Mouse (Mus musculus) intestine, embryonic 15.5 days (tissue): ENCODE data around the gene Dennd5a. TPM values are rescaled to one million over a fixed set of nuclear protein-coding genes. Genes with fewer than 3 reads are reported as not detected.

Source experiments
- ATAC-seq: fragments of 200-750 bp; cut with Nextera tagmentation; 2 replicates; pipeline ENCODE4 v1.8.0; 2017; ENCODE audit warnings: moderate TSS enrichment, moderate library complexity
- H3K27ac ChIP-seq: fragments of 300-500 bp; sonication (generic); 2 replicates; pipeline ENCODE4 v1.5.1; 2015; ENCODE audit warnings: mild to moderate bottlenecking, inconsistent platforms
- H3K27me3 ChIP-seq: fragments of 300-500 bp; sonication (generic); replicated peaks from 2 replicates; pipeline ENCODE4 v1.6.1; 2015; ENCODE audit warnings: inconsistent platforms
- H3K36me3 ChIP-seq: fragments of 300-500 bp; sonication (generic); 2 replicates; pipeline ENCODE4 v1.6.1; 2015; ENCODE audit warnings: inconsistent platforms
- H3K4me1 ChIP-seq: fragments of 300-500 bp; sonication (generic); replicated peaks from 2 replicates; pipeline ENCODE4 v1.6.1; 2015; ENCODE audit warnings: inconsistent platforms
- H3K4me2 ChIP-seq: fragments of 300-500 bp; sonication (generic); replicated peaks from 2 replicates; pipeline ENCODE4 v1.6.1; 2015; ENCODE audit warnings: mild to moderate bottlenecking, inconsistent platforms
- H3K4me3 ChIP-seq: fragments of 300-500 bp; sonication (generic); replicated peaks from 2 replicates; pipeline ENCODE4 v1.5.1; 2015; ENCODE audit warnings: inconsistent platforms
- H3K9ac ChIP-seq: fragments of 300-500 bp; sonication (generic); 2 replicates; pipeline ENCODE4 v1.6.1; 2015; ENCODE audit warnings: inconsistent platforms
- H3K9me3 ChIP-seq: fragments of 300-500 bp; sonication (generic); 2 replicates; pipeline ENCODE4 v1.6.1; 2016; ENCODE audit warnings: inconsistent platforms
- WGBS: fragments of 180-500 bp; shearing (Covaris S2); methylation state at CpG from one replicate; pipeline ENCODE4 v1.1.7; 2015; 5-methylcytosine and 5-hydroxymethylcytosine counted together
- polyA plus RNA-seq: library from polyadenylated mRNA; unstranded; fragments of >200 nt; fragmentation: Nextera tagmentation; extraction: Ambion mirVana; gene quantifications from 2 replicates; pipeline ENCODE4 v1.2.1, GENCODE M21; 2015

Gene Dennd5a
- polyA plus RNA-seq, 1 experiment from 2014 or later: 24.9 TPM

DNA sequence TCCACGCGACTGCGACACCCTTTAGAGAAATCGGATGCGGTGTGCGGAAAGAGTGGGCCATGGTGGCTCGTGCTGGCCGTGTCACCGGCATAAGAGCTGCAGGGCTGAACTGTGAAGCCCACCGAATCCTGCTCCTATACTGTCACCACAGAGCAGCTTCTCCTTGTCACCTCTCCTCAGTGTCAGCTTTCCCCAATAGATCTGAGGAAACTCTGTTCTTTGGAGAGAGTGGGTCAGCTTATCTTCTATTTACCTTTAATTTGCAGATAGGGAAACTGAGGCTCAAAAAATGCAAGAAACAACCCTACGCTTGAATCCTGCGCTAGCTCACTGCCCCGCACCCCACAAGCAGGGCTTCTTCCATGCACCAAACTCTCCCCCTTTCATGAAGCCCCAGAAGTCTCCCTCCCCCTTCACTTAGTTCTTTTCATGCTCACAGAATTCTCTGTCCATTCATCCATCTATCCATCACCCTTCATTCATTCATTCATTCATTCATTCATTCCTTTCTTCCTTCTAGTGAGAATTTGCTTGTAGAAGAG, 414 bp upstream of the Dennd5a start:
- no peak; the same call in 1 of the 2 replicates for ATAC-seq
- 10% methylated on average over 13 of the region's 13 CpGs for WGBS

DNA sequence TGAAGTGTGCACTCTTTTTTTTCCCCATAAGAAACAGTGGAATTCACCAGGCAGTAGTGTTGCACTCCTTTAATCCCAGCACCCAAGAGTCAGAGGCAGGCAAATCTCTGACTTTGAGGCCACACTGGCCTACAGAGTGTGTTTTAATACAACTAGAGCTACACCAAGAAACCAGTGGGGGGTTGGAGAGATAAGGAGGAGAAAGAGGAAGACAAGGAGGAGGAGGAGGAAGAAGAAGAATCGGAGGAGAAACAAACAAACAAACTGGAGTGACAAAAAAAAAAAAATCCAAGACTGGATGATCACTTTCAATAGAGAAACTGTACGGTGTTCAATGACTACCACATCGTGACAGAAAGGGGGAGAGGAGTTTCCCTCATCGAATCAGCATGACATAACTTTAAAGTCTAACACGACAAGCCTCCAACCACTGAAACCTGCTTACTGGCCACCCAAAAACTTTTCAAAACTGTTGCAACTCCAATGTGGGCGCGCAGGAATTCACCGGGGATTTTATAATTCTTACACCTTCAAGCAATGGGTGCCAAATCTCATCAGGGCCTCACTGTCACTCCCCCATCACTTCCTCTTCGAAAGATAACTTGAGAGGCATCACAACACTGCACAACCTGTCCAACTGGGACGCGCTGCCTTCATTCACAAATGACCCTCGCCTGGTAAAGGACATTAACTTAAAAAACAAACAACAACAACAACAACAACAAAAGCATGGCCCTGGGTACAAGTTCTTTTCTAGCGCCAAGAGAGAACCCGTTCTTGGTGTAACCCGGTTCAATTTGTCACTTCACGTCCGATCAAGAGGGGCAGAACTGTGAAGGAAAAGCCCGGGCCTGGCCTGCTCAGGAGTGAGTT, 1.2 kb downstream of the Dennd5a start:
- WGBS: 4% methylated on average over 18 of the region's 18 CpGs
- H3K27me3 ChIP-seq: no peaks in the 10 kb centered on the region
- peaks cover 3% of the 10 kb centered on the region for H3K4me1 ChIP-seq
- H3K27ac ChIP-seq: peak overlapping the region; percentile 93
- no peaks in the 10 kb centered on the region for H3K9me3 ChIP-seq
- peak overlapping the region; percentile 91 for H3K9ac ChIP-seq
- H3K4me2 ChIP-seq: peak overlapping the region; percentile 83
- H3K36me3 ChIP-seq: no peaks in the 10 kb centered on the region
- peak overlapping the region; percentile 88 for H3K4me3 ChIP-seq
- no peak; the same call in 1 of the 2 replicates for ATAC-seq

More for the DNA sequence above, 414 bp upstream of the Dennd5a start:
- Histone ChIP-seq H3K36me3 (no peaks in the 10 kb centered on the region), H3K4me3 (peak overlapping the region; percentile 88), H3K4me2 (peak overlapping the region; percentile 83), H3K4me1 (peaks cover 3% of the 10 kb centered on the region; the same call in 1 of the 2 replicates), H3K9me3 (no peaks in the 10 kb centered on the region), H3K27me3 (no peaks in the 10 kb centered on the region), H3K27ac (peak overlapping the region; percentile 93), H3K9ac (peak overlapping the region; percentile 91)

DNA sequence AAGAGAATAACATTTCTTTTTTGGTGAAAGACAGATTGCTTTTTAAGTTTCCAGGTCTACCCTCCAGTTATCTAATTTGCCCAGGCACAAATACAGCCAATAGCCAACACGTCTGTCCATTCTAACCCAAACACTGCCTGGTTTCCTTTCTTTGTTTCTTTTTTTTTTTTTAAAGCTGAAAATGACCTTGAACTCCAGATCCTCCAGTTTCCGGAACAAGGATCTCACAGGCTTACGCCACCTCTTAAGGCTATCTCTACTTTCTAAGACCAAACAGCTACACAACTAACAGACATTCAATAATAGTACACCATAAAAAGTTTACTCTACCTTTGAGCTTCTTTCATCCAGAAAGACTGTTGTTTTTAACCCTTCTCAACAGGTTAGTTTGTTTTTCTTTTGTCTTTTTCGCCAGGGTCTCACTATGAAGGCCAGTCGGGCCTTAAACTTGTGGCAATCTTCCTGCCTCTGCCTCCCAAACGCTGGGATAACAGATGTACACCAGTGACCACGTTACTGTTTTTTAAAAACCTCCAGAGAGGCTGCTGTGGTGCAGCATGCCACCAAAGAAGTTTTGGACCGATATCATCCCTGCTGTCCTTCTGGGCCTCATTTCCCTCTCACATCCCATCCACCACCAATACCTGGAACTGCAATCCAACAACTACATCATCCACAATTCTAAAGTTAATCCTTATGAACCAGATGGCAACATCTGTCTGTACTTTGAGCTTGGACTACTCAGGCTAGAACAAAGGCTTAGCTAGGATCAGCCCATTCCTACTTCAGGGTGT, 2.1 kb downstream of the Dennd5a start:
- 72% methylated on average over 8 of the region's 8 CpGs for WGBS
- peak overlapping the region; percentile 83 for H3K4me2 ChIP-seq
- no peaks in the 10 kb centered on the region for H3K36me3 ChIP-seq
- peak overlapping the region; percentile 88; the same call in 1 of the 2 replicates for H3K4me3 ChIP-seq
- ATAC-seq: no peak
- no peaks in the 10 kb centered on the region for H3K27me3 ChIP-seq
- H3K4me1 ChIP-seq: peaks cover 3% of the 10 kb centered on the region
- no peak overlapping the region for H3K27ac ChIP-seq
- H3K9ac ChIP-seq: peak overlapping the region; percentile 91; the same call in 1 of the 2 replicates
- H3K9me3 ChIP-seq: no peaks in the 10 kb centered on the region

GRCm38 (mm10) chr7:109954622-109955401, 5.5 kb downstream of the Dennd5a start:
- WGBS: 53% methylated on average over 6 of the region's 6 CpGs
- ATAC-seq: peak; percentile 34; the same call in 1 of the 2 replicates
- no peak overlapping the region for H3K4me2 ChIP-seq
- peaks cover 3% of the 10 kb centered on the region for H3K4me1 ChIP-seq
- no peaks in the 10 kb centered on the region for H3K36me3 ChIP-seq
- H3K4me3 ChIP-seq: no peak overlapping the region
- H3K9me3 ChIP-seq: no peaks in the 10 kb centered on the region
- no peak overlapping the region for H3K27ac ChIP-seq
- no peaks in the 10 kb centered on the region for H3K27me3 ChIP-seq
- H3K9ac ChIP-seq: no peak overlapping the region

- Histone ChIP-seq H3K27me3 (no peaks in the 10 kb centered on the region), H3K4me2 (no peak overlapping the region), H3K4me1 (no peaks in the 10 kb centered on the region; the same call in 1 of the 2 replicates), H3K9me3 (no peaks in the 10 kb centered on the region), H3K27ac (no peak overlapping the region), H3K4me3 (no peak overlapping the region), H3K9ac (no peak overlapping the region), H3K36me3 (no peaks in the 10 kb centered on the region)
- WGBS: 57% methylated on average over 4 of the region's 4 CpGs
- no peak for ATAC-seq
Observed at GRCm38 (mm10) chr7:109951297-109951696, 9.0 kb downstream of the Dennd5a start.

DNA sequence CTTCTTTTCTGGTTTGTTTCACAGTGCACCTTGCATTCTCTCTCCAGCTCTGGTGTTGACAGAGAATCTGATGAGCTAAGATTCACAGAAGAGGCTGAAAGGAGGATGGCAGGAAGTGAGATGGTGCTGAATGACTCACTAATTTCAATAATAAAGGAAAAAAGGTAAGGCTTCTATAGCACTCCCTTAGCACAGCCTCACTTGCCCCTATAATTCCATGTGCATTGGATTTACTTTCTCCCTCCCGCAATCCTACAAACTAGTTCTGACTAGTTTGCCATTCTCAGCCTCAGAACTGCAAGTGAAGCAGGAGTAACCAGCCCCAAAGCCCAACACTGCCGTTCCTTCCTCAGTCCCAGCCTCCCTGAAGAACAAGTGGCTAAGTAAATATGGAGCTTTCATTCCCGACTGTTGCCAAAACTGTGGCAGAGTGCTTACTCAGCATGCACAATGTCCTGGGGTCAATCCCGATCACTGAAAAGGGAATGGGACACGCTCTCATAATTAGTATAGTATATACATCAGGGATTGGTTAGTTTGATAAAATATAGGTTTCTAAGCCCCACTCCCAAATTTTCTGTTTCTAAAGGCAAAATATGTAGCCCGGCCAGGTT, 15.7 kb downstream of the Dennd5a start:
- Histone ChIP-seq H3K9ac (no peak overlapping the region), H3K4me2 (no peak overlapping the region), H3K36me3 (no peaks in the 10 kb centered on the region), H3K4me1 (no peaks in the 10 kb centered on the region), H3K27ac (no peak overlapping the region), H3K4me3 (no peak overlapping the region), H3K9me3 (no peaks in the 10 kb centered on the region), H3K27me3 (no peaks in the 10 kb centered on the region)
- ATAC-seq: no peak
- WGBS: 60% methylated on average over 6 of the region's 6 CpGs

- no peak overlapping the region for H3K4me3 ChIP-seq
- no peaks in the 10 kb centered on the region for H3K27me3 ChIP-seq
- H3K9ac ChIP-seq: no peak overlapping the region
- no peaks in the 10 kb centered on the region for H3K9me3 ChIP-seq
- no peaks in the 10 kb centered on the region for H3K4me1 ChIP-seq
- ATAC-seq: no peak
- H3K4me2 ChIP-seq: no peak overlapping the region
- no peak overlapping the region for H3K27ac ChIP-seq
- H3K36me3 ChIP-seq: peaks cover 10% of the 10 kb centered on the region
Observed at GRCm38 (mm10) chr7:109929628-109930027, 30.6 kb downstream of the Dennd5a start.

DNA sequence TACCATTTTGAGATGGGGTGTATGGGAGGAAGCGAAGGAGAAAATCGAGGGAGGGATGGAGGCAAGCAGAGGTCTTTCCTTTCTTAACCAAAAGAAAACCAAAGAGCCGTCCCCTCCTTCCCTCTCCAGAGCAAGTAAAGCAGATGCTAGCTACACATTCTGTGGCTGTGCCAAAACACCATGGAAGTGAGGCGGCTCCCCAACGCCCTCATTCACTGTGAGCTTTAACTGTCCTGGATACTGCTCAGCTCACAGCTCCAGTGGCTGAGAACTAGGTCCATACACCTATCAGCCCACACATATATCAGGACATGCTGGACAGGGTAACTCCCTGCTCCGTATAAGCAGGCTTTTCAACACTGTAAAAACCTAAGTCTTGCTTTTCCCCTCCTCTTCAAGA, 31.9 kb downstream of the Dennd5a start:
- H3K27me3 ChIP-seq: no peaks in the 10 kb centered on the region
- no peaks in the 10 kb centered on the region for H3K9me3 ChIP-seq
- no peak overlapping the region for H3K4me3 ChIP-seq
- no peaks in the 10 kb centered on the region for H3K4me1 ChIP-seq
- peaks cover 4% of the 10 kb centered on the region for H3K36me3 ChIP-seq
- no peak overlapping the region for H3K27ac ChIP-seq
- H3K9ac ChIP-seq: no peak overlapping the region
- 91% methylated on average over 6 of the region's 6 CpGs for WGBS
- H3K4me2 ChIP-seq: no peak overlapping the region
- ATAC-seq: no peak

DNA sequence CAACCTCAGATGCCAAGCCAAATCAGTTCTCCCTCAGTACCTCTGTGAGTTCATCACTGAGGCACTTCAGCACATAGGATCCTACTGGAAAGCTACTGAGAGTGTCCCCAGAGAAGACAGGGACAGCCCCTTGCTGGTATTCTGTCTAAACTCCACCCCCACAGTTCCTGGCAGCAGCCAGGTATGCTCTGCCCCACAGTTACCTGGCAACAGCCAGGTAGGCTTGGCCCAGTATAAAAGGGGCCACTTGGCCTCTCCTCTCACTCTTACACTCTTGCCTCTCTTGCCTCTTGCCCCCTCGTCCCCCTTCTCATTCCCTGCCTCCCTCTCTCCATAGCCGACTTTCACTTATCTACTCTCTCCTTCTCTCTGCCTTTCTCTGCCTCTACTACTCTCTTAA, 35.3 kb downstream of the Dennd5a start:
- Histone ChIP-seq H3K9me3 (no peaks in the 10 kb centered on the region), H3K4me1 (no peaks in the 10 kb centered on the region), H3K27me3 (no peaks in the 10 kb centered on the region), H3K27ac (no peak overlapping the region), H3K4me2 (no peak overlapping the region), H3K36me3 (peaks cover 8% of the 10 kb centered on the region), H3K4me3 (no peak overlapping the region), H3K9ac (no peak overlapping the region)
- no peak for ATAC-seq
- WGBS: 63% methylated on average over 2 of the region's 2 CpGs

DNA sequence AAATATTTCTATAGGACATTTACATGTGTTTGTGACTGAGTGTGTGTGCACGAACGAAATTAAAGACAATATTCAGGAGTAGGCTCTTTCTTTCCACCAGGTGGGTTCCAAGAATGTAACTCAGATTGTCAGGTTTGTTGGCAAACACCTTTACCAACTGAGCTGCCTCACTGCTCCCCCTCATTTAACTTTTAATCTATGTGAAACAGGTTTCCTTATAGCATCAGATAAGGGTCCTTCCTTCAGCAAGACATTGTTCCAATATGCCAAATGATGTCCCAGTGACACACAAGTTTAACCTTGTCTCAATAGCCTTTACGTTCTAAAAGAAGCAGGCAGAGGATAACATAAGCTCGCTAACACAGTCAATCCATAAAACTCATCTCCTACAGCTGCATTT, 37.4 kb downstream of the Dennd5a start:
- WGBS: 92% methylated on average over 4 of the region's 4 CpGs
- Histone ChIP-seq H3K9ac (no peak overlapping the region), H3K9me3 (no peaks in the 10 kb centered on the region), H3K4me3 (no peak overlapping the region), H3K4me2 (no peak overlapping the region), H3K27me3 (no peaks in the 10 kb centered on the region), H3K36me3 (peaks cover 17% of the 10 kb centered on the region), H3K27ac (no peak overlapping the region), H3K4me1 (no peaks in the 10 kb centered on the region)
- ATAC-seq: no peak

- H3K36me3 ChIP-seq: peaks cover 35% of the 10 kb centered on the region; the same call in 1 of the 2 replicates
- H3K4me2 ChIP-seq: no peak overlapping the region
- no peaks in the 10 kb centered on the region for H3K27me3 ChIP-seq
- H3K4me3 ChIP-seq: no peak overlapping the region
- no peak for ATAC-seq
- H3K27ac ChIP-seq: no peak overlapping the region
- H3K4me1 ChIP-seq: no peaks in the 10 kb centered on the region
- H3K9ac ChIP-seq: no peak overlapping the region
- WGBS: 89% methylated on average over 2 of the region's 2 CpGs
- no peaks in the 10 kb centered on the region for H3K9me3 ChIP-seq
Observed at GRCm38 (mm10) chr7:109906165-109906564, 54.1 kb downstream of the Dennd5a start.
